Comparison of ENCODE assay signal across 18 mouse cellular contexts in genomic region chr19:3344636-3345544, GRCm38 (mm10). TPM values are rescaled to one million over a fixed set of nuclear protein-coding genes. Genes with fewer than 3 reads are reported as not detected.
A peak's percentile ranks its signal among the peaks of the same experiment; 100 is the strongest.
DNase-seq lines count a peak whose midpoint lies in the region; ATAC-seq and TF ChIP-seq lines count a peak whose summit lies in the region.
"Had no signal": no experiment of that assay in that cellular context is flagged by ENCODE, and none has a peak within 500 bp of the region (broad histone marks: within the 10 kb centered on the region; RNA-seq: fewer than 3 reads in every experiment).

No protein-coding gene starts in this region.

- no peak for ATAC-seq in limb, embryonic 12.5 days (ENCODE audit: insufficient number of reproducible peaks, insufficient read depth, low FRiP score, low TSS enrichment, low read depth)
- peak; percentile 68 for ATAC-seq in kidney, postnatal 0 days (replicated peaks; ENCODE audit: low FRiP score, low read depth)
- no peak for ATAC-seq in megakaryocyte, adult 5-6 weeks (ENCODE audit: poor library complexity, severe bottlenecking)

- peaks cover 9% of the 10 kb centered on the region; the same call in 1 of the 2 replicates for H3K9me3 ChIP-seq in limb, embryonic 12.5 days
- H3K9me3 ChIP-seq in limb, embryonic 10.5 days (replicated peaks) = no peaks in the 10 kb centered on the region
- H3K9me3 ChIP-seq in kidney, postnatal 0 days (replicated peaks; ENCODE audit: low read length) = no peaks in the 10 kb centered on the region
- H3K9me3 ChIP-seq: hindbrain, embryonic 15.5 days had no signal

- H3K4me2 ChIP-seq in limb, embryonic 12.5 days = no peak overlapping the region
- H3K4me2 ChIP-seq in kidney, postnatal 0 days (ENCODE audit: low read length) = no peak overlapping the region
- H3K4me2 ChIP-seq: hindbrain, embryonic 15.5 days; liver, embryonic 13.5 days had no signal

- no peaks in the 10 kb centered on the region for H3K36me3 ChIP-seq in limb, embryonic 12.5 days
- H3K36me3 ChIP-seq in limb, embryonic 10.5 days = no peaks in the 10 kb centered on the region
- H3K36me3 ChIP-seq in kidney, postnatal 0 days (ENCODE audit: insufficient read depth, low read length) = no peaks in the 10 kb centered on the region
- H3K36me3 ChIP-seq: hindbrain, embryonic 15.5 days; liver, embryonic 13.5 days had no signal

- no peak for DNase-seq in limb, embryonic 10.5 days (ENCODE audit: low spot score)
- DNase-seq in kidney, adult 11 months = peak; percentile 79
- DNase-seq in kidney, postnatal 0 days (ENCODE audit: low spot score) = peak; percentile 61
- no peak for DNase-seq in gastrocnemius, postnatal 10 days
- DNase-seq in gastrocnemius, postnatal 14 days = no peak
- no peak for DNase-seq in left cerebral cortex, adult 18-20 months (ENCODE audit: low spot score in 2 of 2)
- DNase-seq: cerebellum, adult 11 months; cerebellum, postnatal 36 days; gastrocnemius, postnatal 25 days; heart, postnatal 10 days; liver, embryonic 13.5 days; midbrain, embryonic 14.5 days; spleen, adult 18-20 months; thymus, adult 18-20 months had no signal

- H3K9ac ChIP-seq in limb, embryonic 12.5 days (replicated peaks) = no peak overlapping the region
- no peak overlapping the region for H3K9ac ChIP-seq in kidney, postnatal 0 days (ENCODE audit: low read depth, low read length)
- H3K9ac ChIP-seq: hindbrain, embryonic 15.5 days; liver, embryonic 13.5 days had no signal

- intact Hi-C loops in gastrocnemius, postnatal 14 days (cut with DNase I; ENCODE audit: low total_unique reads) = no loop called here

- no peaks in the 10 kb centered on the region for H3K27me3 ChIP-seq in limb, embryonic 12.5 days
- no peaks in the 10 kb centered on the region for H3K27me3 ChIP-seq in limb, embryonic 10.5 days (ENCODE audit: low read depth, poor library complexity, severe bottlenecking)
- H3K27me3 ChIP-seq in kidney, postnatal 0 days (ENCODE audit: insufficient read depth, low read length) = no peaks in the 10 kb centered on the region
- H3K27me3 ChIP-seq: hindbrain, embryonic 15.5 days; liver, embryonic 13.5 days had no signal

- H3K27ac ChIP-seq in limb, embryonic 12.5 days = 0 out of 2 replicates have a peak overlapping the region, but pooled peaks have one; percentile 12
- no peak overlapping the region for H3K27ac ChIP-seq in limb, embryonic 10.5 days
- H3K27ac ChIP-seq in kidney, postnatal 0 days = peak overlapping the region; percentile 67
- H3K27ac ChIP-seq: hindbrain, embryonic 15.5 days; left cerebral cortex, adult 2 months; liver, embryonic 13.5 days had no signal

- H3K4me3 ChIP-seq in limb, embryonic 12.5 days (replicated peaks) = no peak overlapping the region
- H3K4me3 ChIP-seq in limb, embryonic 10.5 days = no peak overlapping the region
- no peak overlapping the region for H3K4me3 ChIP-seq in kidney, postnatal 0 days (replicated peaks; ENCODE audit: low read depth, low read length)
- H3K4me3 ChIP-seq: hindbrain, embryonic 15.5 days; left cerebral cortex, adult 2 months; liver, embryonic 13.5 days had no signal

- no peaks in the 10 kb centered on the region for H3K4me1 ChIP-seq in limb, embryonic 12.5 days (replicated peaks)
- H3K4me1 ChIP-seq in limb, embryonic 10.5 days = 0 out of 2 replicates have a peak, but pooled peaks cover 2% of the 10 kb centered on the region
- peaks cover 8% of the 10 kb centered on the region; the same call in 1 of the 2 replicates for H3K4me1 ChIP-seq in kidney, postnatal 0 days (replicated peaks; ENCODE audit: insufficient read depth, low read length)
- H3K4me1 ChIP-seq: hindbrain, embryonic 15.5 days; liver, embryonic 13.5 days had no signal

- no peak for TF ChIP-seq CTCF in kidney, postnatal 0 days (IDR thresholded peaks at IDR 0.05; ENCODE audit: low read depth)

- WGBS in limb, embryonic 12.5 days = 76% methylated on average over 8 of the region's 8 CpGs
- 92% methylated on average over 8 of the region's 8 CpGs for WGBS in limb, embryonic 10.5 days
- WGBS in kidney, postnatal 0 days = 41% methylated on average over 8 of the region's 8 CpGs

RNA-seq across cellular contexts. Expression of gene Cpt1a, which starts 22.8 kb away (rescaled TPM):
- 12.1 and 12.8 TPM in 2 replicates for polyA plus RNA-seq in limb, embryonic 12.5 days (2016; fragmentation: Nextera tagmentation; extraction: Ambion mirVana)
- 2.7 and 8.2 TPM in 2 replicates for polyA plus RNA-seq in limb, embryonic 10.5 days (2016; fragmentation: Nextera tagmentation; extraction: Ambion mirVana)
- 70.8 and 81.4 TPM in 2 replicates for polyA plus RNA-seq in kidney, postnatal 0 days (2015; fragmentation: Nextera tagmentation; extraction: Ambion mirVana)
- 69.6 and 73.1 TPM in 2 replicates for total RNA-seq in megakaryocyte, adult 5-6 weeks (2015)
- 56.2 and 66.0 TPM in 2 replicates for total RNA-seq in megakaryocyte, adult 5-6 weeks (2017)
- total RNA-seq in gastrocnemius, postnatal 10 days (2021) = 10 to 100 TPM; 34.5 to 45.9 TPM
- 10 to 100 TPM; 21.9 to 23.1 TPM for total RNA-seq in gastrocnemius, postnatal 14 days (2021)
- total RNA-seq in left cerebral cortex, adult 18-20 months (2021) = 10 to 100 TPM; 21.2 to 22.0 TPM

RNA-seq across cellular contexts. Expression of gene Tesmin, which starts 43.8 kb away (rescaled TPM):
- 0.11 and 0.40 TPM in 2 replicates for polyA plus RNA-seq in limb, embryonic 12.5 days (2016; fragmentation: Nextera tagmentation; extraction: Ambion mirVana)
- 0.20 TPM in 2 replicates for polyA plus RNA-seq in limb, embryonic 10.5 days (2016; fragmentation: Nextera tagmentation; extraction: Ambion mirVana)
- polyA plus RNA-seq in kidney, postnatal 0 days (2015; fragmentation: Nextera tagmentation; extraction: Ambion mirVana) = 0.93 and 0.96 TPM in 2 replicates
- 1.4 and 4.0 TPM in 2 replicates for total RNA-seq in megakaryocyte, adult 5-6 weeks (2015)
- total RNA-seq in megakaryocyte, adult 5-6 weeks (2017) = 1.3 and 2.8 TPM in 2 replicates
- total RNA-seq in gastrocnemius, postnatal 10 days (2021) = under 1 TPM; 0.68 to 0.77 TPM
- under 1 TPM; 0.20 to 0.43 TPM for total RNA-seq in gastrocnemius, postnatal 14 days (2021)
- under 1 TPM in 1 of 2 experiments, not detected in 1; 0.14 TPM for total RNA-seq in left cerebral cortex, adult 18-20 months (2021)

Comparison
In these comparisons a context has a peak if more than half of its experiments do, and no peak if none do; other contexts are left out.
1. DNase-seq: peak in kidney, adult 11 months (single experiment) and kidney, postnatal 0 days (single experiment); none in limb, embryonic 10.5 days (single experiment), gastrocnemius, postnatal 10 days (single experiment), gastrocnemius, postnatal 14 days (single experiment) and left cerebral cortex, adult 18-20 months (0 of 2).